Mouse (Mus musculus): Measurements from ENCODE around the gene Gpr153. TPM values are rescaled to one million over a fixed set of nuclear protein-coding genes. Genes with fewer than 3 reads are reported as not detected.

Gene Gpr153
- polyA plus RNA-seq, 1 experiment = 7.9 TPM

DNA sequence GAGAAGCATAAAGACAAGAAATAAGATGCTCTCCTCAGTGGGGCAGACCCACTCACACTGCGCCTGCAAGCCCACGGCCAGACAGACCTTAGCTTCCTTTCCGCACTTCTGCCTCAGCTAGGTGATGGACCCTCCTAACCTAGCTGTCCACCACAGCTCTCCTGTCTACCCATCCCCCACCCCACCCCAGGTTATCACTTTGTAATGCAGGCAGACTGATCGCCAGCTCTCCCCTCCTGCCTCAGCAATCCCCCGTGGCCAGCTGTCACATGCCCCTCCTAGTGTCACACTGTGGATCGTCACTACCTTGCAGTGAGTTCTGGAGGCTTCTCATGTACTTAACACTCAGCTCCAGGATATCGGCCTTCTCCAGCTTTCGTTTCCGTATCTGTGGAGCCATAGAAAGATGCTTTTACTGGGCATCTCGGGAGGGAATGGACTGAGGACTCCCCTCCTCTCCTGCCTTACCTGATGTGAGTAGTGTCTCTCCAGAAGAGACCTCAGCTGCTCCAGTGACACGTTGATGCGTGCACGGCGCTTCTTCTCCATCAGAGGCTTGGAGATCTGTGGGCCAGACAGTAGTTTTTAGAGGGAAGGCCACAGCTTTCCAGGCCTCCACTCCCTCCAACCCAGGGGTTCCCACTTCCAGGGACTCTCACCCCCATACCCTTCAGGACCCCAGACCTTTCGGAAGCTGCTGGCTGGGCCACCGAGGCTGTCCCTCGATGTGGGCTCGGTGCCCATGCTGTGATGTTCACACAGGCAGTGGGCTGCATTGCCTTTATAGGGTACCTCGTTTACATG is 13.5 kb downstream of the Gpr153 start:
- H3K9ac ChIP-seq (ENCODE audit: low read depth, poor library complexity, severe bottlenecking) = no peak overlapping the region
- TF ChIP-seq POLR2A (IDR thresholded peaks at IDR 0.05; ENCODE audit: insufficient read depth, low read length) (no peak), EP300 (IDR thresholded peaks at IDR 0.05; ENCODE audit: insufficient read depth, low read depth, low read length) (no peak), CTCF (IDR thresholded peaks at IDR 0.05; ENCODE audit: low read depth, low read length) (no peak)
- no peak overlapping the region for H3K4me3 ChIP-seq (ENCODE audit: low read depth, low read length)
- 0 out of 2 replicates have a peak, but pooled peaks cover 1% of the 10 kb centered on the region for H3K27me3 ChIP-seq (ENCODE audit: control insufficient read depth, insufficient read depth, low read length, poor library complexity, severe bottlenecking)
- H3K36me3 ChIP-seq (ENCODE audit: control insufficient read depth, insufficient read depth, low read length, poor library complexity, severe bottlenecking) = no peaks in the 10 kb centered on the region
- H3K27ac ChIP-seq (ENCODE audit: insufficient read depth, low read length) = no peak overlapping the region
- H3K9me3 ChIP-seq (replicated peaks; ENCODE audit: control insufficient read depth, insufficient read depth, low read length, poor library complexity, severe bottlenecking) = no peaks in the 10 kb centered on the region
- H3K4me1 ChIP-seq (ENCODE audit: control insufficient read depth, insufficient read depth, low read length) = peaks cover 10% of the 10 kb centered on the region

- Histone ChIP-seq H3K27ac (ENCODE audit: insufficient read depth, low read length) (no peak overlapping the region), H3K9ac (ENCODE audit: low read depth, poor library complexity, severe bottlenecking) (no peak overlapping the region), H3K4me3 (ENCODE audit: low read depth, low read length) (no peak overlapping the region), H3K4me1 (ENCODE audit: control insufficient read depth, insufficient read depth, low read length) (peaks cover 12% of the 10 kb centered on the region), H3K27me3 (ENCODE audit: control insufficient read depth, insufficient read depth, low read length, poor library complexity, severe bottlenecking) (no peaks in the 10 kb centered on the region), H3K9me3 (replicated peaks; ENCODE audit: control insufficient read depth, insufficient read depth, low read length, poor library complexity, severe bottlenecking) (no peaks in the 10 kb centered on the region), H3K36me3 (ENCODE audit: control insufficient read depth, insufficient read depth, low read length, poor library complexity, severe bottlenecking) (no peaks in the 10 kb centered on the region)
- TF ChIP-seq CTCF (IDR thresholded peaks at IDR 0.05; ENCODE audit: low read depth, low read length) (no peak), EP300 (IDR thresholded peaks at IDR 0.05; ENCODE audit: insufficient read depth, low read depth, low read length) (no peak), POLR2A (IDR thresholded peaks at IDR 0.05; ENCODE audit: insufficient read depth, low read length) (no peak)
Observed at GRCm38 (mm10) chr4:152288398-152288945, 14.4 kb downstream of the Gpr153 start.

DNA sequence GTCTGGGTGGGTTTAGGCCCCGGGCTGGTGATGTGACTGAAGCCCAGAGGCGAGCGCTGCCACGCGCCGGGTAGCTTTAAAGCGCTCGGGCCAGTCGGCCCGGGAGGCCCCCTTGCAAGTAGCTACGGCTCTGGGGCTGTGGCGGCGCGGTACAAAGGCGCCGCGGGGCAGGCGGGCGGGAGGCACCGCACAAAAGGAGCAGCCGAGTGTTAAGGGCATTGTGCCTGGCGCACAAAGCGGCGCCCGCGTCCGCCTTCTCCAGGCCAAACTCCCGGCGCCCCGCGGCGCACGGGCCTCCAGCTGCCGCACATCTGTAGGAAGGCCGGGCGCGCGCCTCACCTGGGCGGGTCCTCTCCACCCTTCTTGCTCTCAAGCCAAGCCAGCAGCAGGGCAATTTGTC is 16.4 kb downstream of the Gpr153 start:
- Histone ChIP-seq H3K4me1 (ENCODE audit: control insufficient read depth, insufficient read depth, low read length) (peaks cover 12% of the 10 kb centered on the region), H3K27me3 (ENCODE audit: control insufficient read depth, insufficient read depth, low read length, poor library complexity, severe bottlenecking) (no peaks in the 10 kb centered on the region), H3K9me3 (replicated peaks; ENCODE audit: control insufficient read depth, insufficient read depth, low read length, poor library complexity, severe bottlenecking) (no peaks in the 10 kb centered on the region), H3K4me3 (ENCODE audit: low read depth, low read length) (peak overlapping the region; percentile 18), H3K9ac (ENCODE audit: low read depth, poor library complexity, severe bottlenecking) (peak overlapping the region; percentile 55), H3K36me3 (ENCODE audit: control insufficient read depth, insufficient read depth, low read length, poor library complexity, severe bottlenecking) (no peaks in the 10 kb centered on the region), H3K27ac (ENCODE audit: insufficient read depth, low read length) (0 out of 2 replicates have a peak overlapping the region, but pooled peaks have one; percentile 11)
- TF ChIP-seq CTCF (IDR thresholded peaks at IDR 0.05; ENCODE audit: low read depth, low read length) (no peak), EP300 (IDR thresholded peaks at IDR 0.05; ENCODE audit: insufficient read depth, low read depth, low read length) (peak; percentile 53; the same call in 1 of the 2 replicates)

DNA sequence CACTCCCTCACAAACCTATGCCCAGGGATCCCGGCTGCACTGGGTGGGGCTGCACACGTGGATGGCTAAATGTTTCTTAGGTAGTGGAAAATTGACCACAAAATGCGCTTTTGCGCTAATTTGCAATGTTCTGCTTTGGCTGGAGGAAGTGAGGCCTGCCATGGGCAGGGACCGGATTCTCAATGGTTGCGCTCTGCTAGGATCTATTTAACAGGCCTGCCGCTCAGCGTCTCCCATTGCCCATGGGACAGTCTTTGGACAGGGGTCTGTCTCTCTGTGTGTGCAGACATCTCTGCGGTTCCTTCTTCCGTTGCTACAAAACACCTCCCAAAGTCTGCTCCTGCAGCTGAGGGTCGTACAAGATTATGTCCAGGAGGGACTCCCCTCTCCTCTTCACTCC is 17.0 kb downstream of the Gpr153 start:
- no peak overlapping the region for H3K9ac ChIP-seq (ENCODE audit: low read depth, poor library complexity, severe bottlenecking)
- TF ChIP-seq EP300 (IDR thresholded peaks at IDR 0.05; ENCODE audit: insufficient read depth, low read depth, low read length) (no peak), CTCF (IDR thresholded peaks at IDR 0.05; ENCODE audit: low read depth, low read length) (no peak), POLR2A (IDR thresholded peaks at IDR 0.05; ENCODE audit: insufficient read depth, low read length) (no peak)
- no peaks in the 10 kb centered on the region for H3K36me3 ChIP-seq (ENCODE audit: control insufficient read depth, insufficient read depth, low read length, poor library complexity, severe bottlenecking)
- no peak overlapping the region for H3K27ac ChIP-seq (ENCODE audit: insufficient read depth, low read length)
- H3K9me3 ChIP-seq (replicated peaks; ENCODE audit: control insufficient read depth, insufficient read depth, low read length, poor library complexity, severe bottlenecking) = no peaks in the 10 kb centered on the region
- H3K27me3 ChIP-seq (ENCODE audit: control insufficient read depth, insufficient read depth, low read length, poor library complexity, severe bottlenecking) = no peaks in the 10 kb centered on the region
- H3K4me1 ChIP-seq (ENCODE audit: control insufficient read depth, insufficient read depth, low read length) = peaks cover 12% of the 10 kb centered on the region
- H3K4me3 ChIP-seq (ENCODE audit: low read depth, low read length) = no peak overlapping the region

- Histone ChIP-seq H3K27ac (ENCODE audit: insufficient read depth, low read length) (no peak within 1 kb of the TSS), H3K36me3 (ENCODE audit: control insufficient read depth, insufficient read depth, low read length, poor library complexity, severe bottlenecking) (no peaks in the 10 kb centered on the region), H3K4me1 (ENCODE audit: control insufficient read depth, insufficient read depth, low read length) (peaks cover 12% of the 10 kb centered on the region), H3K4me3 (ENCODE audit: low read depth, low read length) (peak within 1 kb of the TSS; percentile 18; the same call in 1 of the 2 replicates), H3K27me3 (ENCODE audit: control insufficient read depth, insufficient read depth, low read length, poor library complexity, severe bottlenecking) (no peaks in the 10 kb centered on the region), H3K9me3 (replicated peaks; ENCODE audit: control insufficient read depth, insufficient read depth, low read length, poor library complexity, severe bottlenecking) (no peaks in the 10 kb centered on the region), H3K9ac (ENCODE audit: low read depth, poor library complexity, severe bottlenecking) (peak within 1 kb of the TSS; percentile 55)
- TF ChIP-seq POLR2A (IDR thresholded peaks at IDR 0.05; ENCODE audit: insufficient read depth, low read length) = no peak
- no peak for TF ChIP-seq CTCF (IDR thresholded peaks at IDR 0.05; ENCODE audit: low read depth, low read length)
- no peak for TF ChIP-seq EP300 (IDR thresholded peaks at IDR 0.05; ENCODE audit: insufficient read depth, low read depth, low read length)
Observed at GRCm38 (mm10) chr4:152291562-152291961, 17.5 kb downstream of the Gpr153 start, which contains the start of gene Hes3. Gene Hes3 (minus strand): TSS chr4:152291662.

Data from ES-Bruce4 (cell line).